Mouse (Mus musculus) E14TG2a.4 (cell line): ENCODE measurements at regions not wholly inside any gene's neighbourhood (a gene's known extent, or its start where the extent isn't known, plus 50 kb on each side); places are given as distances from the start of the nearest gene placed in this dataset.

ENCODE experiments used
- H3K27me3 ChIP-seq: 2 replicates; pipeline ENCODE4 v1.6.1; 2014; ENCODE audit warnings: low read length, control low read depth; ENCODE audit not compliant: insufficient read depth
- H3K36me3 ChIP-seq: 2 replicates; pipeline ENCODE4 v1.6.1; 2014; ENCODE audit warnings: low read length, control low read depth; ENCODE audit not compliant: insufficient read depth
- H3K4me1 ChIP-seq: replicated peaks from 2 replicates; pipeline ENCODE4 v1.6.1; 2014; ENCODE audit warnings: low read depth, low read length, control low read depth
- H3K4me3 ChIP-seq: replicated peaks from 2 replicates; pipeline ENCODE4 v1.5.1; 2014; ENCODE audit warnings: mild to moderate bottlenecking, low read length
- H3K9me3 ChIP-seq: 2 replicates; pipeline ENCODE4 v1.6.1; 2014; ENCODE audit warnings: low read length, control low read depth
- CTCF ChIP-seq: conservative IDR thresholded peaks from 2 replicates; pipeline ENCODE4 v1.5.1; 2014; ENCODE audit warnings: low read length
- NANOG ChIP-seq: IDR thresholded peaks from 2 replicates; pipeline ENCODE4 v1.6.1; 2014; ENCODE audit warnings: borderline replicate concordance, low read length, mixed read lengths
- POU5F1 ChIP-seq: IDR thresholded peaks from 2 replicates; pipeline ENCODE4 v1.6.1; 2014; ENCODE audit warnings: low read length, borderline replicate concordance

- Histone ChIP-seq H3K4me1 (no peaks in the 10 kb centered on the region), H3K9me3 (no peaks in the 10 kb centered on the region), H3K27me3 (no peaks in the 10 kb centered on the region), H3K36me3 (no peaks in the 10 kb centered on the region), H3K4me3 (no peak overlapping the region)
- TF ChIP-seq POU5F1 (no peak), NANOG (no peak), CTCF (no peak)
These were observed 125.9 kb upstream of the Tox3 start for GRCm38 (mm10) chr8:90474066-90474465.

- TF ChIP-seq CTCF (no peak), POU5F1 (no peak), NANOG (no peak)
- Histone ChIP-seq H3K4me3 (no peak overlapping the region), H3K36me3 (no peaks in the 10 kb centered on the region), H3K27me3 (no peaks in the 10 kb centered on the region), H3K4me1 (no peaks in the 10 kb centered on the region), H3K9me3 (no peaks in the 10 kb centered on the region)
These were observed 122.7 kb upstream of the Tox3 start for GRCm38 (mm10) chr8:90470826-90471225.

- TF ChIP-seq CTCF = no peak
- no peaks in the 10 kb centered on the region for H3K36me3 ChIP-seq
- no peaks in the 10 kb centered on the region for H3K27me3 ChIP-seq
- H3K4me3 ChIP-seq = no peak overlapping the region
- H3K4me1 ChIP-seq = no peaks in the 10 kb centered on the region
- H3K9me3 ChIP-seq = no peaks in the 10 kb centered on the region
These were observed 115.6 kb upstream of the Tox3 start for GRCm38 (mm10) chr8:90463708-90464107.

GRCm38 (mm10) chr8:90455321-90455720, 107.2 kb upstream of the Tox3 start:
- no peak overlapping the region for H3K4me3 ChIP-seq
- H3K4me1 ChIP-seq = no peaks in the 10 kb centered on the region
- no peaks in the 10 kb centered on the region for H3K27me3 ChIP-seq
- H3K36me3 ChIP-seq = no peaks in the 10 kb centered on the region
- TF ChIP-seq POU5F1 (no peak), CTCF (no peak), NANOG (no peak)
- no peaks in the 10 kb centered on the region for H3K9me3 ChIP-seq

- H3K4me1 ChIP-seq = no peaks in the 10 kb centered on the region
- no peaks in the 10 kb centered on the region for H3K27me3 ChIP-seq
- TF ChIP-seq NANOG (no peak), POU5F1 (no peak), CTCF (no peak)
- no peak overlapping the region for H3K4me3 ChIP-seq
- no peaks in the 10 kb centered on the region for H3K36me3 ChIP-seq
- H3K9me3 ChIP-seq = no peaks in the 10 kb centered on the region
These were observed 106.0 kb upstream of the Tox3 start for GRCm38 (mm10) chr8:90454130-90454529.

GRCm38 (mm10) chr8:90441058-90441851, 93.1 kb upstream of the Tox3 start:
- no peaks in the 10 kb centered on the region; the same call in 1 of the 2 replicates for H3K9me3 ChIP-seq
- no peaks in the 10 kb centered on the region for H3K36me3 ChIP-seq
- no peaks in the 10 kb centered on the region for H3K4me1 ChIP-seq
- no peak for TF ChIP-seq NANOG
- no peak for TF ChIP-seq POU5F1
- TF ChIP-seq CTCF = no peak
- H3K4me3 ChIP-seq = no peak overlapping the region
- no peaks in the 10 kb centered on the region for H3K27me3 ChIP-seq

- Histone ChIP-seq H3K27me3 (no peaks in the 10 kb centered on the region), H3K36me3 (no peaks in the 10 kb centered on the region), H3K4me1 (no peaks in the 10 kb centered on the region), H3K9me3 (no peaks in the 10 kb centered on the region), H3K4me3 (no peak overlapping the region)
- TF ChIP-seq CTCF (no peak), NANOG (no peak), POU5F1 (no peak)
These were observed 65.9 kb upstream of the Tox3 start for GRCm38 (mm10) chr8:90414021-90414420.
